Mouse (Mus musculus): Measurements from ENCODE around the gene Rab6a. TPM values are rescaled to one million over a fixed set of nuclear protein-coding genes. Genes with fewer than 3 reads are reported as not detected.
A peak's percentile ranks its signal among the peaks of the same experiment; 100 is the strongest.

Gene Rab6a
- total and polyA plus RNA-seq, 3 experiments, result 43.2 to 92.8 (median 58.4) TPM

GRCm38 (mm10) chr7:100622277-100622676, 15.1 kb downstream of the Rab6a start:
- Histone ChIP-seq H3K9ac (ENCODE audit: control insufficient read depth, low read depth, low read length, poor library complexity, severe bottlenecking) (no peak overlapping the region), H3K27ac (ENCODE audit: control insufficient read depth, low read depth, low read length) (no peak overlapping the region), H3K36me3 (ENCODE audit: control insufficient read depth in 1 of 2, insufficient read depth in 2 of 2, low read length in 2 of 2) (peaks cover 8% of the 10 kb centered on the region in 2 experiments), H3K9me3 (replicated peaks; ENCODE audit: insufficient read depth, low read length) (no peaks in the 10 kb centered on the region), H3K79me2 (ENCODE audit: control insufficient read depth, insufficient read depth, low read length, poor library complexity) (peaks cover 25% of the 10 kb centered on the region), H3K4me3 (ENCODE audit: control insufficient read depth in 1 of 2, insufficient read depth in 1 of 2, low read depth in 2 of 2, low read length in 2 of 2) (no peak overlapping the region), H3K27me3 (ENCODE audit: control insufficient read depth in 1 of 2, insufficient read depth in 2 of 2, low read length in 2 of 2) (no peaks in the 10 kb centered on the region), H3K4me1 (ENCODE audit: control insufficient read depth in 1 of 2, insufficient read depth in 2 of 2, low read length in 2 of 2) (peaks cover 0 to 7% of the 10 kb centered on the region in 2 experiments; a peak in 2 of 4 replicates)
- TF ChIP-seq UBTF (IDR thresholded peaks at IDR 0.05; ENCODE audit: borderline replicate concordance, insufficient read depth, low read depth, low read length), result no peak
- TF ChIP-seq CTCF (IDR thresholded peaks at IDR 0.05 in 2 of 3, conservative IDR thresholded peaks at IDR 0.05 in 1 of 3; ENCODE audit: control insufficient read depth in 1 of 3, insufficient read depth in 1 of 3, low read depth in 2 of 3, low read length in 3 of 3, poor library complexity in 1 of 3, severe bottlenecking in 1 of 3), result peak; percentile 45 to 65 (median 65)
- peak; percentile 53 for DNase-seq (ENCODE audit: low read depth, low spot score)

- H3K27ac ChIP-seq (ENCODE audit: control insufficient read depth, low read depth, low read length), result no peak overlapping the region
- H3K4me1 ChIP-seq (ENCODE audit: control insufficient read depth in 1 of 2, insufficient read depth in 2 of 2, low read length in 2 of 2), result peaks cover 0 to 7% of the 10 kb centered on the region in 2 experiments; a peak in 2 of 4 replicates
- no peaks in the 10 kb centered on the region for H3K9me3 ChIP-seq (replicated peaks; ENCODE audit: insufficient read depth, low read length)
- no peaks in the 10 kb centered on the region for H3K27me3 ChIP-seq (ENCODE audit: control insufficient read depth in 1 of 2, insufficient read depth in 2 of 2, low read length in 2 of 2)
- TF ChIP-seq RCOR1 (IDR thresholded peaks at IDR 0.05; ENCODE audit: low read depth, low read length) (no peak), TBP (IDR thresholded peaks at IDR 0.05; ENCODE audit: low read depth, low read length) (no peak), ELF1 (IDR thresholded peaks at IDR 0.05; ENCODE audit: low read depth, low read length) (no peak), NELFE (IDR thresholded peaks at IDR 0.05; ENCODE audit: low read depth, low read length) (no peak), CTCF (IDR thresholded peaks at IDR 0.05 in 2 of 3, conservative IDR thresholded peaks at IDR 0.05 in 1 of 3; ENCODE audit: control insufficient read depth in 1 of 3, insufficient read depth in 1 of 3, low read depth in 2 of 3, low read length in 3 of 3, poor library complexity in 1 of 3, severe bottlenecking in 1 of 3) (no peak), TAL1 (IDR thresholded peaks at IDR 0.05; ENCODE audit: low read length) (no peak), SMC3 (IDR thresholded peaks at IDR 0.05; ENCODE audit: low read depth, low read length) (no peak), SIN3A (IDR thresholded peaks at IDR 0.05; ENCODE audit: low read length) (no peak), ZMIZ1 (IDR thresholded peaks at IDR 0.05; ENCODE audit: low read depth, low read length) (no peak), E2F4 (IDR thresholded peaks at IDR 0.05; ENCODE audit: borderline replicate concordance, low read depth, low read length) (no peak), MAFK (IDR thresholded peaks at IDR 0.05; ENCODE audit: borderline replicate concordance, low read depth, low read length) (no peak)
- H3K36me3 ChIP-seq (ENCODE audit: control insufficient read depth in 1 of 2, insufficient read depth in 2 of 2, low read length in 2 of 2), result peaks cover 8 to 14% of the 10 kb centered on the region in 2 experiments
- DNase-seq (ENCODE audit: low read depth, low spot score), result no peak
- H3K4me3 ChIP-seq (ENCODE audit: control insufficient read depth in 1 of 2, insufficient read depth in 1 of 2, low read depth in 2 of 2, low read length in 2 of 2), result no peak overlapping the region
- peaks cover 11% of the 10 kb centered on the region for H3K79me2 ChIP-seq (ENCODE audit: control insufficient read depth, insufficient read depth, low read length, poor library complexity)
- H3K9ac ChIP-seq (ENCODE audit: control insufficient read depth, low read depth, low read length, poor library complexity, severe bottlenecking), result no peak overlapping the region
Measured at GRCm38 (mm10) chr7:100624538-100624937, 17.3 kb downstream of the Rab6a start.

GRCm38 (mm10) chr7:100637657-100638056, 30.4 kb downstream of the Rab6a start:
- Histone ChIP-seq H3K4me3 (ENCODE audit: control insufficient read depth in 1 of 2, insufficient read depth in 1 of 2, low read depth in 2 of 2, low read length in 2 of 2) (no peak overlapping the region), H3K9ac (ENCODE audit: control insufficient read depth, low read depth, low read length, poor library complexity, severe bottlenecking) (no peak overlapping the region), H3K27ac (ENCODE audit: control insufficient read depth, low read depth, low read length) (no peak overlapping the region), H3K79me2 (ENCODE audit: control insufficient read depth, insufficient read depth, low read length, poor library complexity) (no peaks in the 10 kb centered on the region), H3K4me1 (ENCODE audit: control insufficient read depth in 1 of 2, insufficient read depth in 2 of 2, low read length in 2 of 2) (peaks cover 0 to under 1% of the 10 kb centered on the region in 2 experiments; a peak in 1 of 4 replicates), H3K27me3 (ENCODE audit: control insufficient read depth in 1 of 2, insufficient read depth in 2 of 2, low read length in 2 of 2) (no peaks in the 10 kb centered on the region), H3K9me3 (replicated peaks; ENCODE audit: insufficient read depth, low read length) (no peaks in the 10 kb centered on the region), H3K36me3 (ENCODE audit: control insufficient read depth in 1 of 2, insufficient read depth in 2 of 2, low read length in 2 of 2) (peaks cover 2% of the 10 kb centered on the region in 2 experiments; a peak in 3 of 4 replicates)
- TF ChIP-seq TBP (IDR thresholded peaks at IDR 0.05; ENCODE audit: low read depth, low read length) (no peak), CTCF (IDR thresholded peaks at IDR 0.05 in 2 of 3, conservative IDR thresholded peaks at IDR 0.05 in 1 of 3; ENCODE audit: control insufficient read depth in 1 of 3, insufficient read depth in 1 of 3, low read depth in 2 of 3, low read length in 3 of 3, poor library complexity in 1 of 3, severe bottlenecking in 1 of 3) (peak; percentile 41 to 75 (median 47)), UBTF (IDR thresholded peaks at IDR 0.05; ENCODE audit: borderline replicate concordance, insufficient read depth, low read depth, low read length) (no peak), NRF1 (IDR thresholded peaks at IDR 0.05; ENCODE audit: insufficient read depth, low read depth, low read length, poor library complexity, severe bottlenecking) (no peak), POLR2A (IDR thresholded peaks at IDR 0.05; ENCODE audit: control insufficient read depth in 1 of 2, insufficient read depth in 1 of 2, low read depth in 1 of 2, low read length in 2 of 2, poor library complexity in 1 of 2) (no peak), ZMIZ1 (IDR thresholded peaks at IDR 0.05; ENCODE audit: low read depth, low read length) (no peak), ZNF384 (IDR thresholded peaks at IDR 0.05; ENCODE audit: low read depth, low read length) (no peak), SMC3 (IDR thresholded peaks at IDR 0.05; ENCODE audit: low read depth, low read length) (peak; percentile 81), RAD21 (IDR thresholded peaks at IDR 0.05; ENCODE audit: low read depth, low read length) (peak; percentile 51), ZC3H11A (IDR thresholded peaks at IDR 0.05; ENCODE audit: low read depth, low read length) (peak; percentile 17; the same call in 1 of the 2 replicates), CHD1 (IDR thresholded peaks at IDR 0.05; ENCODE audit: low read depth, low read length) (no peak), USF2 (IDR thresholded peaks at IDR 0.05; ENCODE audit: borderline replicate concordance in 1 of 2, insufficient read depth in 1 of 2, low read depth in 1 of 2, low read length in 2 of 2) (no peak)
- DNase-seq (ENCODE audit: low read depth, low spot score), result peak; percentile 74

Measured in MEL (cell line).